Mouse (Mus musculus) thymus, adult 2 months (tissue): ENCODE measurements around the gene Cd79a.

ENCODE experiments used
- CTCF ChIP-seq: fragments of 200-500 bp; IDR thresholded peaks from 2 replicates; pipeline ENCODE4 v1.5.1; 2012; ENCODE audit warnings: mild to moderate bottlenecking, control low read depth, low read length, moderate library complexity, borderline replicate concordance; ENCODE audit not compliant: control insufficient read depth, poor library complexity, insufficient read depth; ENCODE audit errors: extremely low read depth
- POLR2A ChIP-seq: fragments of 200-500 bp; IDR thresholded peaks from 2 replicates; pipeline ENCODE4 v1.6.1; 2012; ENCODE audit warnings: mild to moderate bottlenecking, low read length, control low read depth, moderate library complexity; ENCODE audit not compliant: control insufficient read depth, poor library complexity, insufficient read depth; ENCODE audit errors: extremely low read depth

- TF ChIP-seq POLR2A (no peak), CTCF (no peak)
These were observed 5.7 kb upstream of the Cd79a start for GRCm38 (mm10) chr7:24891241-24892124.
